Mouse (Mus musculus): ENCODE measurements around the gene Cacna2d3. TPM values are rescaled to one million over a fixed set of nuclear protein-coding genes. Genes with fewer than 3 reads are reported as not detected.
A peak's percentile ranks its signal among the peaks of the same experiment; 100 is the strongest.

Cacna2d3 gene
- polyA plus RNA-seq, 1 experiment from 2014 or later: 20.4 TPM

GRCm38 (mm10) chr14:29179397-29179888 is 542.2 kb downstream of the Cacna2d3 start:
- ATAC-seq (ENCODE audit: low FRiP score): peak; percentile 49; the same call in 1 of the 2 replicates
- peaks cover 4% of the 10 kb centered on the region for H3K4me1 ChIP-seq (replicated peaks; ENCODE audit: control insufficient read depth, insufficient read depth, low read length)
- H3K4me3 ChIP-seq (ENCODE audit: low read depth, low read length): no peak overlapping the region
- WGBS: 18% methylated on average over 11 of the region's 11 CpGs
- H3K27ac ChIP-seq (ENCODE audit: low read depth, low read length): peak overlapping the region; percentile 37; the same call in 1 of the 2 replicates
- H3K27me3 ChIP-seq (ENCODE audit: control insufficient read depth, insufficient read depth, low read length): no peaks in the 10 kb centered on the region
- no peaks in the 10 kb centered on the region for H3K9me3 ChIP-seq (ENCODE audit: control insufficient read depth, low read length)
- no peaks in the 10 kb centered on the region for H3K36me3 ChIP-seq (ENCODE audit: control insufficient read depth, insufficient read depth, low read length)
- DNase-seq (ENCODE audit: low spot score): no peak
- H3K9ac ChIP-seq (ENCODE audit: low read depth, low read length): no peak overlapping the region
- 0 out of 2 replicates have a peak overlapping the region, but pooled peaks have one; percentile 11 for H3K4me2 ChIP-seq (replicated peaks; ENCODE audit: low read depth, low read length)

- Histone ChIP-seq H3K9ac (ENCODE audit: low read depth, low read length) (no peak overlapping the region), H3K4me1 (replicated peaks; ENCODE audit: control insufficient read depth, insufficient read depth, low read length) (peaks cover 4% of the 10 kb centered on the region), H3K27ac (ENCODE audit: low read depth, low read length) (peak overlapping the region; percentile 37), H3K4me2 (replicated peaks; ENCODE audit: low read depth, low read length) (0 out of 2 replicates have a peak overlapping the region, but pooled peaks have one; percentile 11), H3K4me3 (ENCODE audit: low read depth, low read length) (no peak overlapping the region), H3K9me3 (ENCODE audit: control insufficient read depth, low read length) (no peaks in the 10 kb centered on the region), H3K36me3 (ENCODE audit: control insufficient read depth, insufficient read depth, low read length) (no peaks in the 10 kb centered on the region), H3K27me3 (ENCODE audit: control insufficient read depth, insufficient read depth, low read length) (no peaks in the 10 kb centered on the region)
- DNase-seq (ENCODE audit: low spot score) (peak; percentile 67), ATAC-seq (ENCODE audit: low FRiP score) (peak; percentile 85)
- WGBS: 10% methylated on average over 15 of the region's 15 CpGs
These were observed 542.8 kb downstream of the Cacna2d3 start for GRCm38 (mm10) chr14:29178695-29179396.

- Histone ChIP-seq H3K27me3 (ENCODE audit: control insufficient read depth, insufficient read depth, low read length) (no peaks in the 10 kb centered on the region), H3K27ac (ENCODE audit: low read depth, low read length) (no peak overlapping the region), H3K36me3 (ENCODE audit: control insufficient read depth, insufficient read depth, low read length) (no peaks in the 10 kb centered on the region), H3K9ac (ENCODE audit: low read depth, low read length) (no peak overlapping the region), H3K9me3 (ENCODE audit: control insufficient read depth, low read length) (no peaks in the 10 kb centered on the region), H3K4me2 (replicated peaks; ENCODE audit: low read depth, low read length) (no peak overlapping the region), H3K4me1 (replicated peaks; ENCODE audit: control insufficient read depth, insufficient read depth, low read length) (peaks cover 4% of the 10 kb centered on the region), H3K4me3 (ENCODE audit: low read depth, low read length) (no peak overlapping the region)
- WGBS: 65% methylated on average over 3 of the region's 3 CpGs
- ATAC-seq (ENCODE audit: low FRiP score): no peak
- no peak for DNase-seq (ENCODE audit: low spot score)
These were observed 546.9 kb downstream of the Cacna2d3 start for GRCm38 (mm10) chr14:29174762-29175161.

GRCm38 (mm10) chr14:29172207-29172606 is 549.5 kb downstream of the Cacna2d3 start:
- no peak overlapping the region for H3K4me3 ChIP-seq (ENCODE audit: low read depth, low read length)
- no peak for DNase-seq (ENCODE audit: low spot score)
- no peaks in the 10 kb centered on the region for H3K27me3 ChIP-seq (ENCODE audit: control insufficient read depth, insufficient read depth, low read length)
- H3K4me2 ChIP-seq (replicated peaks; ENCODE audit: low read depth, low read length): no peak overlapping the region
- 87% methylated on average over 2 of the region's 2 CpGs for WGBS
- H3K4me1 ChIP-seq (replicated peaks; ENCODE audit: control insufficient read depth, insufficient read depth, low read length): no peaks in the 10 kb centered on the region
- H3K27ac ChIP-seq (ENCODE audit: low read depth, low read length): no peak overlapping the region
- no peak overlapping the region for H3K9ac ChIP-seq (ENCODE audit: low read depth, low read length)
- no peaks in the 10 kb centered on the region for H3K9me3 ChIP-seq (ENCODE audit: control insufficient read depth, low read length)
- no peaks in the 10 kb centered on the region for H3K36me3 ChIP-seq (ENCODE audit: control insufficient read depth, insufficient read depth, low read length)
- no peak for ATAC-seq (ENCODE audit: low FRiP score)

GRCm38 (mm10) chr14:29164653-29165030 is 557.0 kb downstream of the Cacna2d3 start:
- Histone ChIP-seq H3K27me3 (ENCODE audit: control insufficient read depth, insufficient read depth, low read length) (no peaks in the 10 kb centered on the region), H3K9ac (ENCODE audit: low read depth, low read length) (no peak overlapping the region), H3K4me2 (replicated peaks; ENCODE audit: low read depth, low read length) (no peak overlapping the region), H3K27ac (ENCODE audit: low read depth, low read length) (no peak overlapping the region), H3K36me3 (ENCODE audit: control insufficient read depth, insufficient read depth, low read length) (no peaks in the 10 kb centered on the region), H3K4me3 (ENCODE audit: low read depth, low read length) (no peak overlapping the region), H3K9me3 (ENCODE audit: control insufficient read depth, low read length) (no peaks in the 10 kb centered on the region), H3K4me1 (replicated peaks; ENCODE audit: control insufficient read depth, insufficient read depth, low read length) (no peaks in the 10 kb centered on the region)
- ATAC-seq (ENCODE audit: low FRiP score) (no peak), DNase-seq (ENCODE audit: low spot score) (no peak)
- 81% methylated on average over 6 of the region's 6 CpGs for WGBS

GRCm38 (mm10) chr14:29163998-29164652 is 557.5 kb downstream of the Cacna2d3 start:
- no peak for ATAC-seq (ENCODE audit: low FRiP score)
- H3K27me3 ChIP-seq (ENCODE audit: control insufficient read depth, insufficient read depth, low read length): no peaks in the 10 kb centered on the region
- no peaks in the 10 kb centered on the region for H3K4me1 ChIP-seq (replicated peaks; ENCODE audit: control insufficient read depth, insufficient read depth, low read length)
- no peak for DNase-seq (ENCODE audit: low spot score)
- no peak overlapping the region for H3K27ac ChIP-seq (ENCODE audit: low read depth, low read length)
- H3K4me3 ChIP-seq (ENCODE audit: low read depth, low read length): no peak overlapping the region
- H3K9ac ChIP-seq (ENCODE audit: low read depth, low read length): no peak overlapping the region
- no peaks in the 10 kb centered on the region for H3K36me3 ChIP-seq (ENCODE audit: control insufficient read depth, insufficient read depth, low read length)
- H3K4me2 ChIP-seq (replicated peaks; ENCODE audit: low read depth, low read length): no peak overlapping the region
- 62% methylated on average over 4 of the region's 4 CpGs for WGBS
- H3K9me3 ChIP-seq (ENCODE audit: control insufficient read depth, low read length): no peaks in the 10 kb centered on the region

- H3K9me3 ChIP-seq (ENCODE audit: control insufficient read depth, low read length): no peaks in the 10 kb centered on the region
- H3K4me1 ChIP-seq (replicated peaks; ENCODE audit: control insufficient read depth, insufficient read depth, low read length): no peaks in the 10 kb centered on the region
- ATAC-seq (ENCODE audit: low FRiP score): no peak
- H3K9ac ChIP-seq (ENCODE audit: low read depth, low read length): no peak overlapping the region
- no peaks in the 10 kb centered on the region for H3K36me3 ChIP-seq (ENCODE audit: control insufficient read depth, insufficient read depth, low read length)
- no peak for DNase-seq (ENCODE audit: low spot score)
- H3K4me3 ChIP-seq (ENCODE audit: low read depth, low read length): no peak overlapping the region
- no peak overlapping the region for H3K27ac ChIP-seq (ENCODE audit: low read depth, low read length)
- H3K4me2 ChIP-seq (replicated peaks; ENCODE audit: low read depth, low read length): no peak overlapping the region
- H3K27me3 ChIP-seq (ENCODE audit: control insufficient read depth, insufficient read depth, low read length): no peaks in the 10 kb centered on the region
- WGBS: 85% methylated on average over 3 of the region's 3 CpGs
These were observed 561.9 kb downstream of the Cacna2d3 start for GRCm38 (mm10) chr14:29159803-29160202.

- Histone ChIP-seq H3K4me2 (replicated peaks; ENCODE audit: low read depth, low read length) (no peak overlapping the region), H3K9me3 (ENCODE audit: control insufficient read depth, low read length) (no peaks in the 10 kb centered on the region), H3K4me3 (ENCODE audit: low read depth, low read length) (no peak overlapping the region), H3K27me3 (ENCODE audit: control insufficient read depth, insufficient read depth, low read length) (no peaks in the 10 kb centered on the region), H3K36me3 (ENCODE audit: control insufficient read depth, insufficient read depth, low read length) (no peaks in the 10 kb centered on the region), H3K9ac (ENCODE audit: low read depth, low read length) (no peak overlapping the region), H3K4me1 (replicated peaks; ENCODE audit: control insufficient read depth, insufficient read depth, low read length) (no peaks in the 10 kb centered on the region), H3K27ac (ENCODE audit: low read depth, low read length) (no peak overlapping the region)
- no peak for DNase-seq (ENCODE audit: low spot score)
- ATAC-seq (ENCODE audit: low FRiP score): no peak
- WGBS: 87% methylated on average over 5 of the region's 5 CpGs
These were observed 564.6 kb downstream of the Cacna2d3 start for GRCm38 (mm10) chr14:29157096-29157495.

- H3K27me3 ChIP-seq (ENCODE audit: control insufficient read depth, insufficient read depth, low read length): no peaks in the 10 kb centered on the region
- no peak overlapping the region for H3K27ac ChIP-seq (ENCODE audit: low read depth, low read length)
- H3K4me1 ChIP-seq (replicated peaks; ENCODE audit: control insufficient read depth, insufficient read depth, low read length): no peaks in the 10 kb centered on the region
- no peak overlapping the region for H3K4me2 ChIP-seq (replicated peaks; ENCODE audit: low read depth, low read length)
- no peaks in the 10 kb centered on the region for H3K9me3 ChIP-seq (ENCODE audit: control insufficient read depth, low read length)
- DNase-seq (ENCODE audit: low spot score) (no peak), ATAC-seq (ENCODE audit: low FRiP score) (no peak)
- WGBS: 76% methylated on average over 2 of the region's 2 CpGs
- H3K4me3 ChIP-seq (ENCODE audit: low read depth, low read length): no peak overlapping the region
- no peaks in the 10 kb centered on the region for H3K36me3 ChIP-seq (ENCODE audit: control insufficient read depth, insufficient read depth, low read length)
- H3K9ac ChIP-seq (ENCODE audit: low read depth, low read length): no peak overlapping the region
These were observed 577.5 kb downstream of the Cacna2d3 start for GRCm38 (mm10) chr14:29144184-29144583.
